Mouse (Mus musculus) common myeloid progenitor, adult 5-6 weeks (primary cell): Measurements from ENCODE around the gene Aldh2. TPM values are rescaled to one million over a fixed set of nuclear protein-coding genes. Genes with fewer than 3 reads are reported as not detected.

Experiments
- total RNA-seq: library from RNA; stranded (forward); fragments of 200-1000, 187-1606 nt; gene quantifications from 2 replicates; pipeline ENCODE4 v1.2.3, GENCODE M21; 2017

Gene Aldh2
- total RNA-seq, 1 experiment from 2014 or later = 314 TPM

Other genes with a start within 250 kb of the Aldh2 start
- 25.5 and 45.0 TPM in 2 replicates for gene Trafd1, start 208.2 kb downstream of the Aldh2 start, total RNA-seq
- 68.7 and 73.2 TPM in 2 replicates for gene Naa25, start 195.9 kb downstream of the Aldh2 start, total RNA-seq
- gene Tmem116, start 141.9 kb downstream of the Aldh2 start, total RNA-seq = 0.14 TPM in 1 of 2 replicates, not detected in the other
- 719 and 742 TPM in 2 replicates for gene Erp29, start 141.3 kb downstream of the Aldh2 start, total RNA-seq
- gene Adam1b, start 90.4 kb downstream of the Aldh2 start, total RNA-seq = 0.23 TPM in 1 of 2 replicates, not detected in the other
- gene Adam1a, start 48.3 kb downstream of the Aldh2 start, total RNA-seq = 3.1 and 3.4 TPM in 2 replicates
- not detected in 2 replicates for gene Gm42878, start 48.3 kb downstream of the Aldh2 start, total RNA-seq
- 93.8 and 95.0 TPM in 2 replicates for gene Mapkapk5, start 47.9 kb downstream of the Aldh2 start, total RNA-seq
- gene Acad12, start 25.1 kb upstream of the Aldh2 start, total RNA-seq = 1.1 TPM in 2 replicates
- gene Acad10, start 66.7 kb upstream of the Aldh2 start, total RNA-seq = 2.6 and 8.5 TPM in 2 replicates
- gene Brap, start 66.7 kb upstream of the Aldh2 start, total RNA-seq = 68.5 and 71.9 TPM in 2 replicates
- 42.3 and 64.1 TPM in 2 replicates for gene Atxn2, start 117.5 kb upstream of the Aldh2 start, total RNA-seq
- 16.0 and 18.2 TPM in 2 replicates for gene Sh2b3, start 243.8 kb upstream of the Aldh2 start, total RNA-seq